Mouse (Mus musculus) cerebellum, adult 2 months (tissue): ENCODE data around the gene Gm10340. TPM values are rescaled to one million over a fixed set of nuclear protein-coding genes. Genes with fewer than 3 reads are reported as not detected.
"Not testable (repeated sequence)": the region's sequence is repeated elsewhere in the genome, so short reads cannot be mapped to it uniquely, and the experiment has no call there.

Source experiments
- DNase-seq, 2 experiments: peaks; one replicate each; pipeline ENCODE4 v3.0.0; 2021
- H3K27ac ChIP-seq: fragments of 200-500 bp; 2 replicates; pipeline ENCODE4 v1.5.1; 2012; ENCODE audit warnings: low read length, control low read depth, inconsistent platforms; ENCODE audit not compliant: insufficient read depth
- H3K27me3 ChIP-seq: fragments of 200-500 bp; 2 replicates; pipeline ENCODE4 v1.6.1; 2012; ENCODE audit warnings: inconsistent platforms, mild to moderate bottlenecking, low read length, moderate library complexity; ENCODE audit not compliant: control insufficient read depth, insufficient read depth
- H3K4me1 ChIP-seq: fragments of 200-500 bp; 2 replicates; pipeline ENCODE4 v1.6.1; 2011; ENCODE audit warnings: low read length; ENCODE audit not compliant: control insufficient read depth, insufficient read depth
- H3K4me3 ChIP-seq: fragments of 200-500 bp; replicated peaks from 2 replicates; pipeline ENCODE3; 2011; ENCODE audit warnings: mild to moderate bottlenecking, low read depth, low read length, control low read depth; ENCODE audit not compliant: insufficient read depth
- WGBS: fragments of 180-500 bp; shearing (Covaris S2); methylation state at CpG from one replicate; pipeline ENCODE4 v1.1.7; 2018; 5-methylcytosine and 5-hydroxymethylcytosine counted together
- polyA plus RNA-seq: library from polyadenylated mRNA; depleted of rRNA; stranded (reverse); fragments of >200 nt; gene quantifications from 2 replicates; pipeline ENCODE4 v1.2.3, GENCODE M21; 2012; rRNA removed

Gene Gm10340
- polyA plus RNA-seq = not detected in 2 replicates

GRCm38 (mm10) chr14:3133697-3134096 lies at the start of gene Gm10340:
Gm10340 (plus strand) TSS chr14:3133997.
- not testable (repeated sequence) for H3K4me1 ChIP-seq, H3K27me3 ChIP-seq, DNase-seq, H3K4me3 ChIP-seq, H3K27ac ChIP-seq
- WGBS = 90% methylated on average over 2 of the region's 3 CpGs

DNA sequence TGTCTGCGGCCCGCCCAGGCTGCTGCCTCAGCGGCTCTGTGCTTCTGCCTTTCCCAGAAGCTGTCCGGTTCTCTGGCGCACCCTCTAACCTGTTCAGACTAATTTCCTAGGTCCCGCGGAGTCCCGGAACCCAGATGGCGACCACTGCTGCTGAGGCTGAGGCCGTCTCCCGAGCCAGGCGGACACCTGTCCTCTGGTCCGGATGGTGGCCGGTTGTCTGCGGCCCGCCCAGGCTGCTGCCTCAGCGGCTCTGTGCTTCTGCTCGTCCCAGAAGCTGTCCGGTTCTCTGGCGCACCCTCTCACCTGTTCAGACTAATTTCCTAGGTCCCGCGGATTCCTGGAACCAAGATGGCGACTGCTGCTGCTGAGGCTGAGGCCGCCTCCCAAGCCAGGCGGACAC lies 17.7 kb upstream of the Gm10340 start:
- not testable (repeated sequence) for H3K4me3 ChIP-seq, H3K4me1 ChIP-seq, H3K27ac ChIP-seq, H3K27me3 ChIP-seq
- peak; percentile 10 to 21 for DNase-seq
- 96% methylated on average over 23 of the region's 25 CpGs for WGBS

GRCm38 (mm10) chr14:3187955-3188354 lies 54.2 kb downstream of the Gm10340 start, which contains the start of gene Gm5795:
Gm5795 (plus strand) TSS chr14:3188255.
- no CpG with 5 or more reads among the region's 2 CpGs for WGBS
- not testable (repeated sequence) for H3K27ac ChIP-seq, H3K27me3 ChIP-seq, DNase-seq, H3K4me3 ChIP-seq, H3K4me1 ChIP-seq

Other genes starting within 250 kb of the Gm10340 start
- gene Gm2888, start 104.0 kb upstream of the Gm10340 start, polyA plus RNA-seq = not detected in 2 replicates
- gene Gm2897, start 84.7 kb upstream of the Gm10340 start, polyA plus RNA-seq = 2.3 and 2.6 TPM in 2 replicates
- 0.33 and 0.49 TPM in 2 replicates for gene Gm5795, start 54.3 kb downstream of the Gm10340 start, polyA plus RNA-seq
- gene D830030K20Rik, start 74.5 kb downstream of the Gm10340 start, polyA plus RNA-seq = 7.8 and 9.7 TPM in 2 replicates
- gene Gm2956, start 198.6 kb downstream of the Gm10340 start, polyA plus RNA-seq = not detected in 2 replicates